Mouse (Mus musculus): ENCODE data around the gene Rrp7a. TPM values are rescaled to one million over a fixed set of nuclear protein-coding genes. Genes with fewer than 3 reads are reported as not detected.
"Not testable (repeated sequence)": the region's sequence is repeated elsewhere in the genome, so short reads cannot be mapped to it uniquely, and the experiment has no call there.

Rrp7a gene
- polyA plus RNA-seq, 1 experiment from 2014 or later, result 87.2 TPM

DNA sequence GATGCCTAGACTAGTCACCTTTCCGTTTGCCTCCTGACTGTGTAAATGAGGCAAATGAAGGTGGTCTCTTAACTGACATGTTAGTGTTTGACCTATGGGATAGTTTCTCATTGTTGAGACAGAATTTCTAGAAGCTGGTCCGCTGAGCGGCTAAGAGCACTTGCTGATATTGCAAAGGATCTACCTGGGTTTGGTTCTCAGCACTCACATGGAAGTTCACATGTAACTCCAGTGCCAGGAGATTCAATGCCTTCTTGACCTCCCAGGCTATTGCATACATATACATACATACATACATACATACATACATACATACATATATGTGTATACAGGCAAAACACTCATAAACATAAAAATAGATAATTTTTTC, 27.5 kb upstream of the Rrp7a start:
- no peak for DNase-seq (ENCODE audit: low spot score)
- 33% methylated on average over 3 of the region's 3 CpGs for WGBS
- H3K36me3 ChIP-seq (replicated peaks), result peaks cover 47% of the 10 kb centered on the region

DNA sequence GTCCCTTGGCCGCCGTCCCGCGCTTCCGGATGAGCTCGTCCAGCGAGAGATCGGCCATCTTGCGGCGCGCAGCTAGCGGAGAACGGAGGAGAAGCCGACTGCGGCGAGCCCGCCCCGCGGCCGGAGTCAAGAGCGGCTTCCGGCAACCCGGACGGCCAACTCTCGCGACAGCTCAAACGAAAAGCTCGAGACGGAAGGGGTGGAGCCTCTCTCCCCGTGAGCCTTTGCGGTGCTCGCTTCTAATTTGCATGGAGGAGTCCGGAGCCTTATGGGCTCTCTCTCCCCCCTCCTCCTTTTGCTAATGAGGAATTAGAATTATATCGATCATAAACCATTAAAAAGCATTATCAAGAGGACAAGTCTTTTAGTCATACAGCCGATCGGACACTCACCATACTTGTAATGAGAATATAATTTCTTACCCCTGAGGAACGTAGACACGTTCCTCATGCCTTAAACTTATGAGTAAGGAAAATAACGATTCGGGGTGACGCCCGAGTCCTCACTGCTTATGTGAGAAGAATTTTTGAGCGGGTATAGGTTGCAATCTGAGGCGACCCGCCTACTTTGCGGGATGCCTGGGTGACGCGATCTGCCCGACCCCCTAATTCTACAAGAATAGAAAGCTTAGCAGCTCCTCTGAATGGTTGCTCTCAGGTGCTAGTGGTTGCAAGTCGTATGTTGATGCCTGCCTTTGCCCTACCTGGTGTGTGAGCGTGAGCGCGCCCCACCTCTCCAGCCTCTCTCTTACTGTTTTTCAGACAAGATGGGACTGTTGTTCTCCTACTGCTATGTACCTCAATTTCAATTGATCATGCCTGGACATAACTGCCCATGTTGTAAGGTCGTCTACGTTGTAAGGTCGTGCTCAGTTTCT, 26.8 kb upstream of the Rrp7a start, which contains the start of gene Poldip3:
TSS of gene Poldip3 (minus strand) at position 189 of the 877 bp plus-strand sequence.
- Histone ChIP-seq H3K27ac (replicated peaks) (peak within 1 kb of the TSS; percentile 98), H3K9me3 (no peaks in the 10 kb centered on the region), H3K36me3 (replicated peaks) (peaks cover 50% of the 10 kb centered on the region), H3K27me3 (replicated peaks; ENCODE audit: low read depth, poor library complexity, severe bottlenecking) (no peaks in the 10 kb centered on the region), H3K4me3 (peak within 1 kb of the TSS; percentile 96), H3K4me1 (peaks cover 13% of the 10 kb centered on the region)
- DNase-seq (ENCODE audit: low spot score), result peak; percentile 96
- WGBS, result under 1% methylated on average over 56 of the region's 56 CpGs

More for the DNA sequence above, 27.5 kb upstream of the Rrp7a start:
- Histone ChIP-seq H3K4me3 (peak overlapping the region; percentile 96), H3K9me3 (no peaks in the 10 kb centered on the region), H3K27ac (replicated peaks) (peak overlapping the region; percentile 98), H3K27me3 (replicated peaks; ENCODE audit: low read depth, poor library complexity, severe bottlenecking) (no peaks in the 10 kb centered on the region), H3K4me1 (peaks cover 13% of the 10 kb centered on the region)

DNA sequence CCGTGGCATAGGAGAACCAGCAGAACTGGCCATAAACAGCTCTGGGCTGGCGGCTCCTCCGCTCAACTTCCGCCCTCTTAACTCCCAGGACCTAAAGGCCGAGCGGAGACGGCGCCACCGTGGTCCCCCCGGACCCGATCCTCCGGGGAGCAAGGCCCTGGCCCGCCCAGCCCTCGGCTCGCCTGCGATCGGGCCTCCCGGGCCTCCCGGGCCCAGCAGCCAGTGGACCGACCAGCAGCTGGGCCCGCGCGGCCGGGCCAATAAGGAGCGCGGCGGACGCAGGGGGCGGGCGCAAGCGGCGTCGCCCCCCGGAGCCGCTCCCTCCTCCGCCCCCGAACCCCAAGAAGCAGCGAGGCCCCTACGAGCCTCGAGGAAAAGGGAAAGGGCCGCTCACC, 26.2 kb upstream of the Rrp7a start:
- Histone ChIP-seq H3K9me3 (no peaks in the 10 kb centered on the region), H3K4me1 (peaks cover 13% of the 10 kb centered on the region), H3K4me3 (peak overlapping the region; percentile 96), H3K27me3 (replicated peaks; ENCODE audit: low read depth, poor library complexity, severe bottlenecking) (no peaks in the 10 kb centered on the region), H3K36me3 (replicated peaks) (peaks cover 49% of the 10 kb centered on the region), H3K27ac (replicated peaks) (peak overlapping the region; percentile 98)
- WGBS, result under 1% methylated on average over 31 of the region's 41 CpGs
- DNase-seq (ENCODE audit: low spot score), result no peak

DNA sequence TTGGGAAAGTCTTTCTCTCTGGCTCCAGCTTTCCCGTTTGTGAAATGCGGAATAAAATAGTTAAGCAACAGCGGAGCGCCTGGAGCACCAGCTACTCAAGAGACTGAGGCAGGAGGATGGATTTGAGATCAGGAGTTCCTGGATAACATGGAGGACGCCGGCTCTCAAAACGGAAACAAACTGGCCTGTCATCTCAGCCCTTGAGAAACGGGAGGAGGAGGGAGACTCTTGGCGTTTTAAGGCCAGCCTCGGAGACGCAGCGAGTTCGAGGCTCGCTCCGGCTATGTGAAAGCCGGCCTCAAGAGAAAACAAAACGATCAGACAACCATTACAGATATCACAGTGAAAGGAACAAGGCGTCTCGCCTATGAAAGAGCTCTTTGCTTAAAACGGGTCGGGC, 25.8 kb upstream of the Rrp7a start:
- Histone ChIP-seq H3K9me3 (no peaks in the 10 kb centered on the region), H3K27ac (replicated peaks) (peak overlapping the region; percentile 98), H3K27me3 (replicated peaks; ENCODE audit: low read depth, poor library complexity, severe bottlenecking) (no peaks in the 10 kb centered on the region), H3K36me3 (replicated peaks) (peaks cover 48% of the 10 kb centered on the region), H3K4me1 (peaks cover 13% of the 10 kb centered on the region), H3K4me3 (peak overlapping the region; percentile 96)
- WGBS, result 5% methylated on average over 21 of the region's 21 CpGs
- DNase-seq (ENCODE audit: low spot score), result no peak

DNA sequence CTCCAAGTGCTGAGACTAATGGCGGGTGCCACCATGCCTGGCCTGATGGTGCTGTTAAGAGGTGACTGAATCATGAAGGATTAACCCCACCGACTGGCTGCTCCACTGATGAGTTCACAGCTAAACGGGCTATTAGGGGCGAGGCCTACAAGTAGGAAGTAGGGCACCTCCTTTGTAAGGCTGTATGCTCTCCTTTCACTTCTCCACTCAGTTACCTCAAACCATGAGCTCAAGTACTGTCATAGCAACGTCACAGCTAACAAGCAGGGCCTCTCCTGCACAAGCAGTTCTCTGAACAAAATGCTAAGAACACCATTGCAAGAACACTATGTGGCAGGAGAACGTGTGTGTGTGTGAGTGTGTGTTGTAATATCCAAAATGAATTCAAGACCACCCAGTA, 22.9 kb upstream of the Rrp7a start:
- peaks cover 22% of the 10 kb centered on the region for H3K4me1 ChIP-seq
- DNase-seq (ENCODE audit: low spot score), result no peak
- WGBS, result 88% methylated on average over 6 of the region's 6 CpGs
- no peaks in the 10 kb centered on the region for H3K27me3 ChIP-seq (replicated peaks; ENCODE audit: low read depth, poor library complexity, severe bottlenecking)
- no peak overlapping the region for H3K27ac ChIP-seq (replicated peaks)
- H3K9me3 ChIP-seq, result no peaks in the 10 kb centered on the region
- no peak overlapping the region for H3K4me3 ChIP-seq
- peaks cover 64% of the 10 kb centered on the region for H3K36me3 ChIP-seq (replicated peaks)

DNA sequence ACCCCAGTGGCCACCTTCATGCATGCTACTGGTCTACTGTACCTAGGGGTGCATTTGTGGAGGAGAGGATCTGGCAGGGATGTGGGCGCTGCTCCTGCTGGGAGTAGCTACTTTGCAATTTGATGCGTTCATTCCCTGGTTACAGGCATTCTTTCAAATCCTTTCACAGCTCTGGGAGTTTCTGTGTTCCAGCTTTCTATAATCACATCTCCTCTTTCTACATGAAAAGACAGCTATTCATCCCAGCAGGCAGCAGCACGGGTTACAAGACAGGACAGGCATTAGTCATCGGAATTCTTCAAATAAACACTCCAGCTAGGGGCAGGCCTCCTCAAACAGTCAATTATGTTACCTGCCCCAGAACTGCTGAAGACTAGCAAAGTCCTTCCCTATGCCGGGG, 20.3 kb upstream of the Rrp7a start:
- no peaks in the 10 kb centered on the region for H3K27me3 ChIP-seq (replicated peaks; ENCODE audit: low read depth, poor library complexity, severe bottlenecking)
- H3K27ac ChIP-seq (replicated peaks), result no peak overlapping the region
- no peak for DNase-seq (ENCODE audit: low spot score)
- H3K4me1 ChIP-seq, result peaks cover 13% of the 10 kb centered on the region
- WGBS, result 67% methylated on average over 5 of the region's 5 CpGs
- H3K36me3 ChIP-seq (replicated peaks), result peaks cover 79% of the 10 kb centered on the region
- H3K4me3 ChIP-seq, result no peak overlapping the region
- no peaks in the 10 kb centered on the region for H3K9me3 ChIP-seq

DNA sequence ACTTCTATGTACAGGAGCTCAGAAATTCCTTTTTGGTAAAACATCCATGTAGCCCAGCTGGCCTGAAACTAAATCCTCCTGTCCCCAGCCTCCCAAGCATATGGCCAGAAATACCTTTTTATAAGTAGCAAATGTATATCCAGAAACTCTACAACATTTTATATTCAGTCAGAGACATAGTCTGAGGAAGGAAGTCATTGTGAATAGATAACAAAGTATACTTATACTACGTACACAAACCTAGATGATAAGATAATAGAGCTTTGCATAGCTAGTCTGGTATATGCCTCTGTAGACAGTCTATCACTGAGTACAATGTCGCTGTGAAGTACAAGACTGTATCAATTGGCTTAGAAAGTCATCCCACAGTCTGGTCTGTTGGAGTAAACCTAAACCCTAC, 13.1 kb upstream of the Rrp7a start:
- WGBS, result 95% methylated on average over 2 of the region's 2 CpGs
- no peak overlapping the region for H3K4me3 ChIP-seq
- H3K27ac ChIP-seq (replicated peaks), result no peak overlapping the region
- 0 out of 2 replicates have a peak, but pooled peaks cover 1% of the 10 kb centered on the region for H3K4me1 ChIP-seq
- no peak for DNase-seq (ENCODE audit: low spot score)
- peaks cover 89% of the 10 kb centered on the region for H3K36me3 ChIP-seq (replicated peaks)
- no peaks in the 10 kb centered on the region for H3K9me3 ChIP-seq
- H3K27me3 ChIP-seq (replicated peaks; ENCODE audit: low read depth, poor library complexity, severe bottlenecking), result no peaks in the 10 kb centered on the region

DNA sequence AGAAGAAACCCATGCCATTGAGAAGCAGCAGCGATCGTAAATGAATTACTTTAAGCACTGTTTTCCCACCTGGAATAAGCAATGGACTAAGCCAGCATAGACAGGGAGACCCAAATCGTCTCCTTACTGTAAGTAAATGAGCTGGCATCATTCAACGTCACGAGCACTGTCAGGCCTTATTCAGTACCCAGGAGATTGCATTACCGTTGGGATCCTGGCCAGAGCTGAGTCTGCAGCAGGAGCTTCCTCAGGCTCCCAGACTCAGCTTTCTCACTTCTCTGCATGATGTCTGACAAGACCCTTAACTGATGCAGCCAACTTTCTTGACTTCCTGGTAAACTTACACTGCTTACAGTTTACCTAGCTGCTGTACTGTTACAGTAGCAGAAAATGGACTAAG, 12.1 kb upstream of the Rrp7a start:
- DNase-seq (ENCODE audit: low spot score), result no peak
- peaks cover 95% of the 10 kb centered on the region for H3K36me3 ChIP-seq (replicated peaks)
- H3K4me3 ChIP-seq, result no peak overlapping the region
- H3K9me3 ChIP-seq, result no peaks in the 10 kb centered on the region
- H3K27ac ChIP-seq (replicated peaks), result no peak overlapping the region
- 93% methylated on average over 6 of the region's 6 CpGs for WGBS
- H3K4me1 ChIP-seq, result no peaks in the 10 kb centered on the region
- no peaks in the 10 kb centered on the region for H3K27me3 ChIP-seq (replicated peaks; ENCODE audit: low read depth, poor library complexity, severe bottlenecking)

DNA sequence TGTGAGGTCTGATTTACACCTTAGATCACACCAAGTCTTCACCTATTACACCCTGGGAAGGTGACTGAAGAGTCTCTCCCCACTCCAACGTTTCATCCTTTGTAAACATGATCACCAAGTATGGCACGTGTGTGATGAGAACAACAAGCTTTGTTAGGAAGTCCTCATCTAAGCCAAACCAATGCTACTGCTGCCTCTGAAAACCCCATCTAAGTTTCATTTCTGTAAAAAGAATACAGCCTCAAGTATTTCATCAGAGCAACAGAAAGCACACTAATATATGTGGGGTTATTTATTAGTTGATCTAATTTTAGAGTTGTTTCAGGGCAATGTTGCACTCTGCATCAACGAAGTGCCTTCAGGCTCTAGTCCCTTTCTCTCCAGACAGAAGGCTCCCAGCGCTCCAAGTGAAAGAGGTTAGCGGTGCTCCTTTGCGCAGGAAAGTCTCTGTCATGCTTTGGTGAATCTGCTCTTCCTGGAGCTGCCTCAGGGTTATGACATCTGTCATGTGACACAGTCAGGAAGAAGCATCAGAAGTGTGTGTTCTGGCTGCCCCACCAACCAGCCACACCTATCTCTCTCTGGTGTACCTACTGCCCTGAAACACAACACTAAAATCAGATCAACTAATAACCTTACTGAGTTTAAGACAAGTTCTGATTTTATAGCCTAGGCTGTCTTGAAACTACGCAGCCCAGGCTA, 7.1 kb upstream of the Rrp7a start:
- no peak overlapping the region for H3K27ac ChIP-seq (replicated peaks)
- no peaks in the 10 kb centered on the region for H3K9me3 ChIP-seq
- no peak for DNase-seq (ENCODE audit: low spot score)
- peaks cover 96% of the 10 kb centered on the region for H3K36me3 ChIP-seq (replicated peaks)
- H3K4me1 ChIP-seq, result no peaks in the 10 kb centered on the region
- H3K27me3 ChIP-seq (replicated peaks; ENCODE audit: low read depth, poor library complexity, severe bottlenecking), result no peaks in the 10 kb centered on the region
- H3K4me3 ChIP-seq, result no peak overlapping the region
- WGBS, result 94% methylated on average over 7 of the region's 7 CpGs

DNA sequence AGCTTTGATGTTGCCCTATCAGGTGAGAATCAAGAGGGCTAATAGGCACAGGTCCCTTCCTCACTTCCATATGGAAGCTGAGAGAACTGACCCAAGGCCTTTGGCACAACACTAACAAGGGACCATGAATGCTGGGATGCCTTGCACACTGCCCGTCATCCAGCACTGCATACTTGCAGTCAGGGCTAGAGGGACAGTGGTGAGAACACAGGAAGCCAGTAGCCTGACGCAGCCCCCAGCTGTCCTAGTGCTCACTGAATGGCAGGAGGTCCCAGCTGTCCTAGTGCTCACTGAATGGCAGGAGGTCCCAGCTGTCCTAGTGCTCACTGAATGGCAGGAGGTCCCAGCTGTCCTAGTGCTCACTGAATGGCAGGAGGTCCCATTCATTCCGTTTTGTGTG, 4.4 kb upstream of the Rrp7a start:
- H3K36me3 ChIP-seq (replicated peaks), result peaks cover 69% of the 10 kb centered on the region
- not testable (repeated sequence) for DNase-seq (ENCODE audit: low spot score)
- 87% methylated on average over 3 of the region's 3 CpGs for WGBS

DNA sequence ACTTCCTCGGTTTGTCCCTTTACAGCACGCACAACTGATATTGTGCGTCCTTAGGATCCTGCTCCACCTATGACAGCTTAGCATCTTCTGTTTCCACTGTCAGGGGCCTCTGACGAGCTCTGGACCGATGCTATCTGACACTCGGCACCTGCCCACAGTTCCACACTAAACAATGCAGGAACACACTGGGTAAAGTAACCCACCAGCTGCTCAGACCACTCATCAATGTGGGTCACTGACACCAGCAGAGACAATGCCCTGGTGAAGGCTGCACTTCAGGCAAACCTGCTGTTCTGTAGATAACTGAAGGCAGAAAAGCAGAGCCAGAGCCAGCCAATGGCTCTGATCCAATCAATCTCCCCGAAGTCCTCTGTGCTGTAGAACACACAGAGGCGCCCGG, 4.0 kb upstream of the Rrp7a start:
- DNase-seq (ENCODE audit: low spot score), result no peak
- peaks cover 65% of the 10 kb centered on the region for H3K36me3 ChIP-seq (replicated peaks)
- H3K4me3 ChIP-seq, result no peak overlapping the region
- H3K27me3 ChIP-seq (replicated peaks; ENCODE audit: low read depth, poor library complexity, severe bottlenecking), result no peaks in the 10 kb centered on the region
- WGBS, result 94% methylated on average over 9 of the region's 9 CpGs
- H3K9me3 ChIP-seq, result no peaks in the 10 kb centered on the region
- peaks cover 5% of the 10 kb centered on the region for H3K4me1 ChIP-seq
- H3K27ac ChIP-seq (replicated peaks), result no peak overlapping the region

More for the DNA sequence above, 4.4 kb upstream of the Rrp7a start:
- H3K4me1 ChIP-seq; H3K9me3 ChIP-seq; H3K27me3 ChIP-seq (replicated peaks; ENCODE audit: low read depth, poor library complexity, severe bottlenecking); H3K27ac ChIP-seq (replicated peaks); H3K4me3 ChIP-seq: not testable (repeated sequence)

DNA sequence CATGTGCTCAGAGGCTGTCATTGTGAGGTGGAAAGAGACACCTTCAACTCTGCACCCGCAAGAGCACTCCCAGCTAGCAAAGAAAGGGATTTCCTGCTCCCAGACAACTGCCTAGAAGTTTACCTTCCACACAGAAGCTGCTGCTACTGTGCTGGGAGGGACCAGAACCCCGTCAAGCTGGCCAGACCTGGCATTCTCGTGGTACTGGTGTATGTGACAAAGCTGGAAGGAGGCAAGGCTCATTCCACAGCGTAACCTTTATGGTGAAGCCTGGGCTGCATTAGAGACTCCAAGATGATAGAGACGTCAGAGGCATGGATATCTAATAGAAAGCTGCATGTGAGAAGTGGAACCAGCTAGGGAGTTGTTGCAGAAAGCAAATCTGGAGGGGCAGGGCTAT, 2.0 kb upstream of the Rrp7a start:
- DNase-seq (ENCODE audit: low spot score), result no peak
- Histone ChIP-seq H3K4me3 (no peak overlapping the region), H3K36me3 (replicated peaks) (peaks cover 54% of the 10 kb centered on the region), H3K27ac (replicated peaks) (no peak overlapping the region), H3K27me3 (replicated peaks; ENCODE audit: low read depth, poor library complexity, severe bottlenecking) (no peaks in the 10 kb centered on the region), H3K9me3 (no peaks in the 10 kb centered on the region), H3K4me1 (peaks cover 11% of the 10 kb centered on the region)
- WGBS, result 68% methylated on average over 5 of the region's 5 CpGs
